Mouse (Mus musculus) embryonic facial prominence, embryonic 13.5 days (tissue): ENCODE data around the gene Gng11. TPM values are rescaled to one million over a fixed set of nuclear protein-coding genes. Genes with fewer than 3 reads are reported as not detected.

Source experiments
- ATAC-seq: fragments of 200-750 bp; cut with Nextera tagmentation; 2 replicates; pipeline ENCODE4 v1.8.0; 2017; ENCODE audit warnings: low read depth; ENCODE audit not compliant: insufficient number of reproducible peaks, insufficient read depth, low FRiP score, low TSS enrichment
- H3K27ac ChIP-seq: fragments of 300-500 bp; sonication (generic); 2 replicates; pipeline ENCODE4 v1.5.1; 2015; ENCODE audit warnings: moderate library complexity, mild to moderate bottlenecking, inconsistent platforms
- H3K27me3 ChIP-seq: fragments of 300-500 bp; sonication (generic); 2 replicates; pipeline ENCODE4 v1.6.1; 2015; ENCODE audit warnings: mild to moderate bottlenecking, inconsistent platforms
- H3K36me3 ChIP-seq: fragments of 300-500 bp; sonication (generic); 2 replicates; pipeline ENCODE4 v1.6.1; 2015; ENCODE audit warnings: mild to moderate bottlenecking, inconsistent platforms
- H3K4me1 ChIP-seq: fragments of 300-500 bp; sonication (generic); 2 replicates; pipeline ENCODE4 v1.6.1; 2015; ENCODE audit warnings: inconsistent platforms
- H3K4me2 ChIP-seq: fragments of 300-500 bp; sonication (generic); 2 replicates; pipeline ENCODE4 v1.6.1; 2015; ENCODE audit warnings: moderate library complexity, mild to moderate bottlenecking, inconsistent platforms
- H3K4me3 ChIP-seq: fragments of 300-500 bp; sonication (generic); 2 replicates; pipeline ENCODE4 v1.5.1; 2015; ENCODE audit warnings: mild to moderate bottlenecking, inconsistent platforms
- H3K9ac ChIP-seq: fragments of 300-500 bp; sonication (generic); 2 replicates; pipeline ENCODE4 v1.6.1; 2015; ENCODE audit warnings: mild to moderate bottlenecking, inconsistent platforms
- H3K9me3 ChIP-seq: fragments of 300-500 bp; sonication (generic); 2 replicates; pipeline ENCODE4 v1.6.1; 2016; ENCODE audit warnings: inconsistent platforms
- WGBS: fragments of 180-500 bp; shearing (Covaris S2); methylation state at CpG from one replicate; pipeline ENCODE4 v1.1.7; 2015; ENCODE audit warnings: mixed read lengths; 5-methylcytosine and 5-hydroxymethylcytosine counted together
- polyA plus RNA-seq: library from polyadenylated mRNA; unstranded; fragments of >200 nt; fragmentation: Nextera tagmentation; extraction: Ambion mirVana; gene quantifications from 2 replicates; pipeline ENCODE4 v1.2.1, GENCODE M21; 2015

Gng11 gene
- polyA plus RNA-seq, 1 experiment from 2014 or later: 70.9 TPM

- no peak overlapping the region for H3K9ac ChIP-seq
- no peaks in the 10 kb centered on the region for H3K9me3 ChIP-seq
- no peak overlapping the region for H3K27ac ChIP-seq
- H3K4me3 ChIP-seq: peak overlapping the region; percentile 48
- H3K4me2 ChIP-seq: peak overlapping the region; percentile 70
- WGBS: 70% methylated on average over 2 of the region's 2 CpGs
- peaks cover 17% of the 10 kb centered on the region; the same call in 1 of the 2 replicates for H3K4me1 ChIP-seq
- ATAC-seq: no peak
- H3K36me3 ChIP-seq: no peaks in the 10 kb centered on the region
- no peaks in the 10 kb centered on the region for H3K27me3 ChIP-seq
These were observed 1.1 kb downstream of the Gng11 start for GRCm38 (mm10) chr6:4004808-4005207.

GRCm38 (mm10) chr6:4008501-4009040, 4.9 kb downstream of the Gng11 start:
- Histone ChIP-seq H3K36me3 (no peaks in the 10 kb centered on the region), H3K4me1 (peaks cover 13% of the 10 kb centered on the region; the same call in 1 of the 2 replicates), H3K4me3 (no peak overlapping the region), H3K9me3 (no peaks in the 10 kb centered on the region), H3K9ac (no peak overlapping the region), H3K27me3 (no peaks in the 10 kb centered on the region), H3K27ac (no peak overlapping the region), H3K4me2 (no peak overlapping the region)
- no peak for ATAC-seq
- WGBS: 53% methylated on average over 2 of the region's 2 CpGs

DNA sequence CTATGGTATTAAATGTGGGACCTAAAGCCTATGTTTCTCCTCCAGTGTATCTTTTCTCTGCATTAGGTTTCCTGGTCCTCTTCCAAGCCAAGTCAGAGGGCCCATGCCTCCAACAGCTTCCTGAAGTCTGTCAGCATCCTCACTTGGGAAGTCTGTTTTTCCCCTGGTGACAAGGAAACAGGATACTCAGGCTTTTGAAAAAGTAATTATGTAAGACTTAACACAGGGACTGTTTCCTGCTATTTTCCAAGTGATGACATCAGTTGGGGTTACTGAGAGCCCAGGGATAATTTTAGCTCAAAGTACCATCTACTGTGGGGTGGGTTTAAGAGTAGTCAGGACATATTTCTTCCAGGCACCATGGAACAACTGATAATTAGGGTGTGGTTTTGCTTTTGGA, 5.8 kb downstream of the Gng11 start:
- no peak overlapping the region for H3K4me2 ChIP-seq
- no peak overlapping the region for H3K9ac ChIP-seq
- no peaks in the 10 kb centered on the region for H3K9me3 ChIP-seq
- H3K36me3 ChIP-seq: no peaks in the 10 kb centered on the region
- ATAC-seq: no peak
- H3K27ac ChIP-seq: no peak overlapping the region
- no peak overlapping the region for H3K4me3 ChIP-seq
- no peaks in the 10 kb centered on the region for H3K27me3 ChIP-seq
- H3K4me1 ChIP-seq: peaks cover 8% of the 10 kb centered on the region; the same call in 1 of the 2 replicates

GRCm38 (mm10) chr6:4022645-4023044, 18.9 kb downstream of the Gng11 start:
- WGBS: 77% methylated on average over 1 of the region's 1 CpGs

DNA sequence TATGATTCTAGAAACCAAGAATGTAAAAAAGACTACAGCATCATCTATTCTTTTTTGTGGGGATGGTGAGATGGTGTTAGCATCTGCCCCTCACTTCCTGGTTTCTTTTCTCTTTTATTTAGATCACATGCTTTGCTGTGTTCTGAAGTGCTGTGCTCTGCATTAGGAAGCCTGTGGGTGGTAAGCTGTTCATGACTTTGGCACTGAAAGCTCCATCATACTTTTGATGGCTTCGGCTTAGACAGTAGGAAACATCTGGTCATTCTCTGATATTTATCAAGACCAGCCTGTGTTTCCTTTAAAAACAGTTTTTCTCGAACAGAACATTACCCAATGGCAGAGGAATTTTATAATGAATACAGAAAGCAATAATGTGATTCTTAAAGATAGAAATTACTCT, 22.7 kb downstream of the Gng11 start:
- H3K27ac ChIP-seq: no peak overlapping the region
- no peak overlapping the region for H3K4me2 ChIP-seq
- H3K9me3 ChIP-seq: no peaks in the 10 kb centered on the region
- H3K4me1 ChIP-seq: no peaks in the 10 kb centered on the region
- H3K9ac ChIP-seq: no peak overlapping the region
- no peaks in the 10 kb centered on the region for H3K36me3 ChIP-seq
- H3K27me3 ChIP-seq: no peaks in the 10 kb centered on the region
- 54% methylated on average over 2 of the region's 2 CpGs for WGBS
- no peak overlapping the region for H3K4me3 ChIP-seq
- ATAC-seq: no peak

More at GRCm38 (mm10) chr6:4022645-4023044, 18.9 kb downstream of the Gng11 start:
- Histone ChIP-seq H3K9ac (no peak overlapping the region), H3K9me3 (no peaks in the 10 kb centered on the region), H3K4me3 (no peak overlapping the region), H3K27ac (no peak overlapping the region), H3K4me2 (no peak overlapping the region), H3K27me3 (no peaks in the 10 kb centered on the region), H3K36me3 (no peaks in the 10 kb centered on the region), H3K4me1 (no peaks in the 10 kb centered on the region)
- no peak for ATAC-seq

GRCm38 (mm10) chr6:4030956-4031355, 27.3 kb downstream of the Gng11 start:
- Histone ChIP-seq H3K4me1 (no peaks in the 10 kb centered on the region), H3K9ac (no peak overlapping the region), H3K4me3 (no peak overlapping the region), H3K4me2 (no peak overlapping the region), H3K9me3 (no peaks in the 10 kb centered on the region), H3K36me3 (no peaks in the 10 kb centered on the region), H3K27me3 (no peaks in the 10 kb centered on the region), H3K27ac (no peak overlapping the region)
- no peak for ATAC-seq
- 79% methylated on average over 3 of the region's 3 CpGs for WGBS

DNA sequence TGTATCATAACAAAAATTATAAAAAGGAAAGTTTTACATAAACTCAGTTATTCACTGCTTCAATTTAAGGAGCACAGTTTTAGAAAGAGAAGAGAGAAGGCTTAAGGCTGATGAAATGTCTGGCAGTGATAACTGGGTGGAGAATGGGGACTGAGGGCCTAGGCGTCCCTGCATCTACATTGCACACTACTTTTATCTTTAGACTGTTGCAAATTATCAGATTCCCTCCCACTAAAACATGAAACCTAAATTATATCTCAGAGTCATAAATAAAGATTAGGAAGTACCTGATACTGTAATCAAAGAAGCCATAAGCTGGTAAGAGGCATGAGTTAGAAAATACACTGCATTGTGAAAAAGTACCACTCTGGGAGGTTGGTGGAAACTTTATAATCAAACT, 38.1 kb downstream of the Gng11 start:
- H3K27me3 ChIP-seq: no peaks in the 10 kb centered on the region
- H3K4me3 ChIP-seq: no peak overlapping the region
- no peak overlapping the region for H3K9ac ChIP-seq
- ATAC-seq: no peak
- 74% methylated on average over 1 of the region's 1 CpGs for WGBS
- no peak overlapping the region for H3K27ac ChIP-seq
- H3K36me3 ChIP-seq: no peaks in the 10 kb centered on the region
- no peaks in the 10 kb centered on the region for H3K4me1 ChIP-seq
- H3K4me2 ChIP-seq: no peak overlapping the region
- no peaks in the 10 kb centered on the region for H3K9me3 ChIP-seq

- Histone ChIP-seq H3K4me1 (no peaks in the 10 kb centered on the region), H3K9ac (no peak overlapping the region), H3K27me3 (no peaks in the 10 kb centered on the region), H3K27ac (no peak overlapping the region), H3K36me3 (no peaks in the 10 kb centered on the region), H3K9me3 (no peaks in the 10 kb centered on the region), H3K4me3 (no peak overlapping the region), H3K4me2 (no peak overlapping the region)
- WGBS: 93% methylated on average over 1 of the region's 1 CpGs
- ATAC-seq: no peak
These were observed 43.5 kb downstream of the Gng11 start for GRCm38 (mm10) chr6:4047200-4047599.

DNA sequence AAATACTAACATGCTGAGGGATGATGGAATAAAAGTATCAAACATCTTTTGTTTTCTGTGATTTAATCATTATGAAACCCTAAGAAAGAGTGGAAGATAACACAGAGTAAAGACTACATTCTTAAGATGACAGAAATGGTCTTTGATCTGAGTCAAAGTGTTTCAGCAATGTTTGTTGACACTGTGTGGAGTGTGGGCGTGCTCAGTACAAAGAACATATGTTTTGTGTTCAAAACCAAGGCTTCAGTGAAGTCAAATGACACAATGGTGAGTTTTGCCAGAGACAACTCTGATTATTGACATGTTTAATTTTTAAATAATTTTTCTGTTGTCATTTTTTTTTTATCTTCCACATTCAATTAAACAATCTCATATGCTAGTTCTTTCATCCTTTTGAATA, 49.1 kb downstream of the Gng11 start:
- WGBS: 44% methylated on average over 1 of the region's 1 CpGs
- H3K4me1 ChIP-seq: no peaks in the 10 kb centered on the region
- H3K27ac ChIP-seq: no peak overlapping the region
- H3K4me3 ChIP-seq: no peak overlapping the region
- no peak overlapping the region for H3K9ac ChIP-seq
- no peaks in the 10 kb centered on the region for H3K36me3 ChIP-seq
- H3K4me2 ChIP-seq: no peak overlapping the region
- no peaks in the 10 kb centered on the region for H3K27me3 ChIP-seq
- H3K9me3 ChIP-seq: no peaks in the 10 kb centered on the region
- ATAC-seq: no peak

DNA sequence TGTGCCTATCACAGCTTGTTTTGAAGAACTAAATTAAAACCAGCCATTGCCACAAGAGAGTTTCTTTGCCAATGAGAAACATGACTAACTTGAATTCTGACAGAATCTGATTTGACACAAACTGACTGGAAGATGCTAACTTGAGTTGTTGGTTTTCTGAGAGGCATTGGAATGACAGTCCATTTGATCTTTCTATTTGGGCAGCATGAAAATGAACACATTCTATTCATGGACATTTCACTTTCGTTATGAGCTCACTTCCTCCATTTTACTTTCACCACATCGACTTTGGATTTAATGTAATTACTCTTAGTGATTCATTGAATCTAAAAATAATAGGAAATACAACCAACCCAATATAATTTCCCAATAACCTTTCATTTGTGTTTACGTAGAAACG, 50.7 kb downstream of the Gng11 start:
- no peak overlapping the region for H3K4me2 ChIP-seq
- H3K9me3 ChIP-seq: no peaks in the 10 kb centered on the region
- no peak overlapping the region for H3K9ac ChIP-seq
- H3K27ac ChIP-seq: no peak overlapping the region
- ATAC-seq: no peak
- no peaks in the 10 kb centered on the region for H3K36me3 ChIP-seq
- 66% methylated on average over 4 of the region's 4 CpGs for WGBS
- H3K27me3 ChIP-seq: no peaks in the 10 kb centered on the region
- H3K4me3 ChIP-seq: no peak overlapping the region
- no peaks in the 10 kb centered on the region for H3K4me1 ChIP-seq
